Mouse (Mus musculus) granulocyte monocyte progenitor cell, adult 5-6 weeks (primary cell): ENCODE measurements around the gene Orai1. TPM values are rescaled to one million over a fixed set of nuclear protein-coding genes. Genes with fewer than 3 reads are reported as not detected.

Source experiments
- ATAC-seq: replicated peaks from 2 replicates; pipeline ENCODE4 v1.8.0; 2016; ENCODE audit warnings: mild to moderate bottlenecking, moderate TSS enrichment, inconsistent platforms; ENCODE audit not compliant: poor library complexity, severe bottlenecking
- total RNA-seq, 2 experiments: library from RNA; stranded (forward) in 1 of 2; stranded (reverse) in 1 of 2; fragments of 200-712, 200-1000 nt in 1 of 2; fragments of >200 nt in 1 of 2; fragmentation: Nextera tagmentation in 1 of 2; gene quantifications; 2 replicates each; pipeline ENCODE4 v1.2.3; 2014 to 2017

Gene Orai1
- total RNA-seq, 2 experiments from 2014 or later: 22.4 to 40.9 TPM

- peak; percentile 26; the same call in 1 of the 2 replicates for ATAC-seq
These were observed 46.0 kb downstream of the Orai1 start for GRCm38 (mm10) chr5:123060706-123061401.

GRCm38 (mm10) chr5:123061402-123061749 lies 46.5 kb downstream of the Orai1 start:
- ATAC-seq: peak; percentile 49

GRCm38 (mm10) chr5:123063141-123063540 lies 48.3 kb downstream of the Orai1 start:
- no peak for ATAC-seq

DNA sequence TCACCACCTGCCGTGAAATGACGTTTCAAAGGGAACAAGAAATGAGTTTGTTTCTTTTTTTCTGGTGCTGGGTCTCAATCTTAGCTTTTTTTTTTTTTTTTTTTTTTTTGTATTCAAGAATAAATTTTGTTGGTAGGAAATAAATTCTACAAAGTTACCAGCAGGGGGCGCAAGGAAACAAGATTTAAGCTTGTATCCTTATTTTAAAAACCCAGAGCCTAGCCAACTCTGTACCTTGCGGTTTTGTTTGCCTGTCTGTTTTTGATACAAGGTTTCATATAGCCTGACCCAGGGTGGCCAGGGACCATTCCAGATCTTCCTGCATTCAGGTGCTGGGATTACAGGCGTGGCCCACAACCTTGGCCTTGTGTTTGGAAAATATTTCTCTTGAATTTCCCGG lies 49.3 kb downstream of the Orai1 start:
- no peak for ATAC-seq

GRCm38 (mm10) chr5:123067395-123067995 lies 52.6 kb downstream of the Orai1 start:
- peak; percentile 70 for ATAC-seq

DNA sequence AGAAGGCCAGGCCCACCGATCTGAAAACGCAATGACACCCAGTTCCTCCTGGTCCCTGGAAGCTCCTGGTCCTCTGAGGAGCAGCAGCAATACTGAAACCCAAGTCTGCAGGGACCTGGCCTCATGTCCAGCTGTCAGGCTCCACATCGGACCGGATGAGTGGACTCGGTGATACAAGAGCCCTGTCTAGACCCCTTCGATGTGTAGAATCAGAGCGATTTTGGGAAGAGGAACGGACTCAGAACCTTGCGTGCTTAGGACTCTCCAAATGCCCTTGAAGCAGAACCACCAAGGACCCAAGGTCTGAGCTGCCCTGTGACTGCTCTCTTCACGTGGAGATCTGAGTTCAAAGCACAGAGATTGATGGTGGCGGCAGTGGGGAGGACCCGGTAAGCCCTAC lies 53.2 kb downstream of the Orai1 start, which contains the start of gene Tmem120b:
Gene Tmem120b, plus strand, starts transcription at position 301 of the 400 bp plus-strand sequence.
- ATAC-seq: peak; percentile 66

DNA sequence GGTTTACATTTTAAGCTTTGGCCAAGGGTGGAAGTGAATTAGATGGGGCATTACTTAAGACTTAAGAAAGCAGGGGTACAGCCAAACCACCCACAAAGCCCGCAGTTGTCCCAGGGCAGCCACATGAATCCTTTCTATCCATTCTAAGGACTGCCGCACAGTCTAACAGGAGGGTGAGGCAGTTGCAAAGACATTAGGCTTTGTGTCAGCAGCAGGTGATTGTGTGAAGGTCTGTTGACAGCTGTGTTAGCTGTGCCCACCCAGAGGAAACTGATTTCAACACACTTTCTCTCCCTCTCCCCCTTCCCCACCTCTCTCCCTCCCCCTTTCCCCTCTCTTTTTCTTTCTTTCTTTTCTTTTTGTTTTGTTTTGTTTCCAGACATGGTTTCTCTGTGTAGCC lies 53.8 kb downstream of the Orai1 start:
- ATAC-seq: no peak

- ATAC-seq: peak; percentile 89
These were observed 60.9 kb downstream of the Orai1 start for GRCm38 (mm10) chr5:123075576-123076418.

GRCm38 (mm10) chr5:123076419-123077281 lies 61.8 kb downstream of the Orai1 start:
- ATAC-seq: no peak; the same call in 1 of the 2 replicates

GRCm38 (mm10) chr5:123079568-123079967 lies 64.7 kb downstream of the Orai1 start:
- peak; percentile 48 for ATAC-seq

GRCm38 (mm10) chr5:123080041-123080440 lies 65.2 kb downstream of the Orai1 start:
- peak; percentile 44 for ATAC-seq

Other genes starting within 250 kb of the Orai1 start
- 46.5 and 59.1 TPM in 2 replicates for gene Camkk2, start 235.7 kb upstream of the Orai1 start, total RNA-seq (2014; fragmentation: Nextera tagmentation)
- 32.9 and 36.4 TPM in 2 replicates for gene Camkk2, start 235.7 kb upstream of the Orai1 start, total RNA-seq (2017)
- gene Anapc5, start 193.7 kb upstream of the Orai1 start, total RNA-seq (2014; fragmentation: Nextera tagmentation): 306 and 321 TPM in 2 replicates
- 339 and 341 TPM in 2 replicates for gene Anapc5, start 193.7 kb upstream of the Orai1 start, total RNA-seq (2017)
- gene Rnf34, start 165.0 kb upstream of the Orai1 start, total RNA-seq (2014; fragmentation: Nextera tagmentation): 19.2 and 20.4 TPM in 2 replicates
- gene Rnf34, start 165.0 kb upstream of the Orai1 start, total RNA-seq (2017): 17.5 and 21.6 TPM in 2 replicates
- 42.8 and 63.5 TPM in 2 replicates for gene Kdm2b, start 25.3 kb upstream of the Orai1 start, total RNA-seq (2014; fragmentation: Nextera tagmentation)
- gene Kdm2b, start 25.3 kb upstream of the Orai1 start, total RNA-seq (2017): 54.8 and 58.7 TPM in 2 replicates
- gene Morn3, start 31.9 kb downstream of the Orai1 start, total RNA-seq (2014; fragmentation: Nextera tagmentation): 0.58 TPM in 1 of 2 replicates, not detected in the other
- gene Morn3, start 31.9 kb downstream of the Orai1 start, total RNA-seq (2017): not detected in 2 replicates
- 1.8 and 3.1 TPM in 2 replicates for gene Tmem120b, start 53.3 kb downstream of the Orai1 start, total RNA-seq (2014; fragmentation: Nextera tagmentation)
- 1.6 and 2.3 TPM in 2 replicates for gene Tmem120b, start 53.3 kb downstream of the Orai1 start, total RNA-seq (2017)
- 1.5 TPM in 1 of 2 replicates, not detected in the other for gene Rhof, start 117.6 kb downstream of the Orai1 start, total RNA-seq (2014; fragmentation: Nextera tagmentation)
- gene Rhof, start 117.6 kb downstream of the Orai1 start, total RNA-seq (2017): 0.26 and 1.6 TPM in 2 replicates
- gene Setd1b, start 127.1 kb downstream of the Orai1 start, total RNA-seq (2014; fragmentation: Nextera tagmentation): 29.5 and 37.5 TPM in 2 replicates
- gene Setd1b, start 127.1 kb downstream of the Orai1 start, total RNA-seq (2017): 1.2 TPM in 2 replicates
- 26.5 and 45.9 TPM in 2 replicates for gene Psmd9, start 154.3 kb downstream of the Orai1 start, total RNA-seq (2014; fragmentation: Nextera tagmentation)
- 15.5 and 25.2 TPM in 2 replicates for gene Psmd9, start 154.3 kb downstream of the Orai1 start, total RNA-seq (2017)
- not detected in 2 replicates for gene Hpd, start 167.7 kb downstream of the Orai1 start, total RNA-seq (2014; fragmentation: Nextera tagmentation)
- not detected in 2 replicates for gene Hpd, start 167.7 kb downstream of the Orai1 start, total RNA-seq (2017)
- 0.99 TPM in 1 of 2 replicates, not detected in the other for gene Wdr66, start 237.0 kb downstream of the Orai1 start, total RNA-seq (2014; fragmentation: Nextera tagmentation)
- not detected in 2 replicates for gene Wdr66, start 237.0 kb downstream of the Orai1 start, total RNA-seq (2017)